Mouse (Mus musculus) left cerebral cortex, postnatal 36 days (tissue): ENCODE measurements at regions not wholly inside any gene's neighbourhood (a gene's known extent, or its start where the extent isn't known, plus 50 kb on each side); places are given as distances from the start of the nearest gene placed in this dataset.

Source experiments
- DNase-seq, 2 experiments: peaks; one replicate each; pipeline ENCODE4 v3.0.0; 2021 to 2022; ENCODE audit warnings: low spot score in 2 of 2, mixed read lengths in 1 of 2
- intact Hi-C: fragments of 180-260 bp; cut with DNase I; formaldehyde crosslinking; loops from one replicate; pipeline ENCODE4 v1.15.1; 2025

DNA sequence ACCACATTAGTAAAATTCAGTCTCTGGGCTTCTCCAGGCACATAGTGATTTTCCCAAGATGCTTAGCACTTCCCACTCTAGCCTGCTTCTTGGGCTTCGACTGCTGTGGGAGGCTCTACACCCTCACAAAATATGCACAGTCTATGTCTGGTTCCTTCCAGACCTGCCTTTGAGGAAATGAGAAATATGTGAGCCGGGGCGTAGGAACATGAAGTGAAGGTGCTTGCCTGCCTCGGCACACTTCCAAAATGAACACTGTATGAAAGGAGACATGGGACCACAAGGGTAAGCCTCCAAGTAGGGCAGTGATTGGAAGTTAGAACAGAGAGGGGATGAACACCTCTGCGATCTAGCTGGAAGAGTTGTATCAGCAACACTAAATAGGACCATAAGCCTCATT lies 54.5 kb downstream of the Gm10260 start:
- DNase-seq, result peak; percentile 75 to 77
- intact Hi-C loops, result no loop called here

DNA sequence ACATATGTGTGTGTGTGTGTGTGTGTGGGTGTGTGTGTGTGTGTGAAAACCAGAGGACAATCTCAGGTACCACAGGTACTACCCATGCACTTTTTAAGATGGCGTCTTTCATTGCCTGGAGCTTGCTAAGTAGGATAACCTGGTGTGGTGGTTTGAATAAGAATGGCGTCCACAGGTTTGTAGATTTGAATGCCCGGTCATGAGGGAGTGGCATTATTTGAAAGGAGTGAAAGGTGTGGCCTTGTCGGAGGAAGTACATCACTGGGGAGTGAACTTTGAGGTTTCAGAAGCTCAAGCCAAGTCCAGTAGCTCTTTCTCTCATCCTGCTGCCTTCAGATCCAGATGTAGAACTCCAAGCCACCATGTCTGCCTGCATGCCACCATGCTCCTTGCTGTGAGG lies 55.9 kb downstream of the Gm10260 start:
- intact Hi-C loops, result no loop called here
- no peak for DNase-seq

DNA sequence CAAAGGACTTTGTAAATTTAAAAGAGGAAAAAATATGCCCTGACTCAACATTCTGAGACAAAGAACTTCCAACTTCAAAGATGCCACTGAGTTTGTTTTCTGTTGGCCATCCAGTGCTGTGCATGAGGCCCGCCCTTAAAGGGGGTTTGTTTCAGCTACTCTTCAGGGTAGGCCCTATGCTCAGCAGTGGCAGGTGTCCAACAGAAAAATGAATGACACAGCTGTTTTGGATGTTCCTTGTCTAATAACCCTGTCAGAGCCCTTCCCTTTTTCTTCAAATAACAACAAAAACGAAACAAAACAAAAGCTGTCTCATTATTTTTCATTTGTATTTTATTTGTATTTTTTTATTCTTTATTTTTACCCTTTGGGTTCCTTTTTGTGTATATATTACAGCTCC lies 61.5 kb downstream of the Gm10260 start:
- no peak for DNase-seq
- intact Hi-C loops, result no loop called here

DNA sequence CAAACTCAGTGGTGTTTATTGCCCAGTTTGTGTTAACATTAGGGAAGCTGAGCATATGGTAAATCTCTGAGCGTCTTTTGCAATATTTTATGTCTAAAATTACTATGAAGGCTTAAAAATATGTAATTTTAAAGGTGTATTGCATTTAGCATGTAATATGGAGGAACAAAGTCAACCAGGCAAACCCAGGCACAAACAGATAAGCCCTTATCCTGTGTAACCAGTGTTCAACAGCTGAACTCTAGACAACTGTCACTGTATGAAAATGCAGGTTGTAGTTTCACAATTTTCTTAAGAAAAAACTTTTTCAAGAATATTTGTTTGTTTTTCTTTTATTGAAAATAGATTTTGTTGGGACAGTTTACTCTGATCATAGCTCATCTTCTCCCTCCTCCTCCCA lies 62.1 kb downstream of the Gm10260 start:
- intact Hi-C loops, result no loop called here
- DNase-seq, result no peak

DNA sequence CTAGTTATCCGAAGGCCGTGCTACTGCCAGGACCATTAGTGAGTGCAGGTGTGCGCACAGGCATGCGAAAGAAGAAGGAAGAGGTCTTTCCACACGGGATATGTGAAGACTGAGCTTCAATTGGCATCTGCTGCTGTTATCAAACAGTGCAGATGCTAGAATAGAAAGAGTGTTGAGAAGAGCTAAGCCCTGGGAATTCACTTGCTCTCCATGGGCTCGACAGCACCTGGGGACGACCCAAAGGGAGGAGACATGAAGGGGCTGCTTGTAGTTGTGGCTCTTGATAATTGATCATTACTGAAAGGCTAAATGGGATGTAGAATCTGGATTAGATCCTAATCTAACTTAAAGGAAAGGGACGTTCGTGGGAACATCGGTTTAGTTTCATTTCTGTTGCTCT lies 63.2 kb downstream of the Gm10260 start:
- DNase-seq, result no peak
- intact Hi-C loops, result no loop called here

DNA sequence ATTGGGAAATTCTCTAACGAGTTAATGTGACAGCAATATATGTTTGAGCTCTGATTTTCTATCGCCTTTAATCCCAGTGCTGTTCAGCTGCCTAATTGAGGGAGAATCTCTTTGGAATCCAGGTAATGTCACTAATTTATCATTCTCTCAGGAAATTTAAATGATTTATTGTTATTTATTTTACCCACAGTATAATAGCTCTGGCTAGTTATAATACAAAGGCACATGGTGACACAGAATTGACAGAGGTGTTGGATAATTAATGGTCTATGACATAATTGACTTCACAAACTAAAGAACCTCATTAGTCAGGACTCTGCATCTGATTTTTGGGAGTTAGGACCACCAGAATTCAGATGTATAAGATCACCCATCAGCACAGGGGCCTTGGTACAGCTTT lies 65.4 kb downstream of the Gm10260 start:
- no peak for DNase-seq
- intact Hi-C loops, result no loop called here

DNA sequence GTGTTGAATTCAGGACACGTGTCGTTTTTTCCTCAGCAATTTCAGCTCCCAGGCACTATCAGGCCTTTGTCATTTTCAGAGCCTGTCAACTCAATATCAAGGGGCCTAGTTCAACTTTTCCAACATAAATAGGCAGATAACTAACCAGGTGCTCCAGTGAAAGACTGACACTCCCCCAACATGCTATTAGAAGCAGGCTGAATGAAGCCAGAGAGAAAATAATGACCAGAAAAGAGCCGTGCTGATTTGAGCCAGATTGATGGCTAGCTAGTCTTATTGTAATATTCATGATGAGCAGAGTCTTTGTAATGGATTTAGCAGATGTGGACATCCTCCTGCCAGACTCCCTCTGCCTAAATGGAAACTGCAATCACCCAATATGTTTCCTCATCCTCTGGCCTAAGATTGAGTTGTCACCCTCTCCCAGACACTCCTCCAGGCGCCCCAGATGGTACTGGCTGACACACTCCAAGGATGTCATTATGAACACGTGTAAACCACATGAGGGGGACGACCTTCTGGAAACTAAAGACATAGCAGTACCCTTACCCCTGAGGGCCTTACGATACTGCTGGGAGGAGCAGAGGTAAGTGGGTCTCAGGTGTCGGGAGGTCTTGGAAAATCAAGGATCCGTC lies 66.0 kb downstream of the Gm10260 start:
- intact Hi-C loops, result no loop called here
- no peak for DNase-seq

DNA sequence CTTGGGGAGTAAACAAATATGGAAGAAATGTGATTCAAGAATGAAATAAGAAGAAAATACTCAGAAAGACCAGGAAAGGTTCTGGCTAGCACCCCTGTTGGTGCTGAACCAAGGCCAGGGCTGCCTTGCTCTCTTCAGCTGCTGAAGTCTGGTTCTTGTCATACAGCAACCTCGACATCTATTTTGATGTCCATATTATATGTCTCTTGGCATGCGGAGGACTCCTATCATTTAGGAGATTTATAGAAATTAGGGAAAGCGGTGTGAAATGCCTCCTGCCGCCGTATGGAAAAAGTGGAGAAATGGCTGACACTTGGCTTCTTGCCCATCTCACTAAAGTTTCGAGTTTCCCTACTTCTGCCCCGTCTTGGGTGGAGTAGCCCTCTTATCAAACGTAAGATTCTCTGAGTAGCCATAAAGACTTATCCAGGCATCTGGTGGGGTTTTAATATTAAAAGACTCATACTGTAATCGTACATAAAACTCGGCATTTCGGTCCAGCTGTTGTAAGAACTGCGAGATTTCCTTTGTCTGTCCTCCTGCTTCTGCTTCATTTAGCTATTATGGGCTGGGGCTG lies 72.0 kb downstream of the Gm10260 start:
- intact Hi-C loops, result no loop called here
- no peak for DNase-seq

DNA sequence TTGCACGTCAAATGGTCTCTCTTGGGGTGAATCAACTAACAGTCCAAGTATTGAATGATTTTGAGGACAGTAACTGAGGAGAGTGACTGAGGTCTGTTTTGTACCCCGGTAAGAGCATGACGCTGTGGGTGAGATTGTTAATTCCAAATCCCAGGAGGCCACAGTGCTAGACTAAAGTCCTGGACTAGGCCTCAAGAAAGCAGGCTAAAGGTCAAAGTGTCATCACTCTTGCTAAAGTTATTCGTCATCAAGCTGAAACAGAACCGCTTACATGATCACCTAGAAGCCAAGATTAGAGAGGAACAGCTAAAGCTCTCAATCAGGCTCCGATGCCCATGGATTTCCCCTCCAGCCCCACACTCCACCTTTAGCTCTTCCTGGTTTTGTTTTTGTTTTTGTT lies 76.6 kb downstream of the Gm10260 start:
- intact Hi-C loops, result no loop called here
- DNase-seq, result no peak

DNA sequence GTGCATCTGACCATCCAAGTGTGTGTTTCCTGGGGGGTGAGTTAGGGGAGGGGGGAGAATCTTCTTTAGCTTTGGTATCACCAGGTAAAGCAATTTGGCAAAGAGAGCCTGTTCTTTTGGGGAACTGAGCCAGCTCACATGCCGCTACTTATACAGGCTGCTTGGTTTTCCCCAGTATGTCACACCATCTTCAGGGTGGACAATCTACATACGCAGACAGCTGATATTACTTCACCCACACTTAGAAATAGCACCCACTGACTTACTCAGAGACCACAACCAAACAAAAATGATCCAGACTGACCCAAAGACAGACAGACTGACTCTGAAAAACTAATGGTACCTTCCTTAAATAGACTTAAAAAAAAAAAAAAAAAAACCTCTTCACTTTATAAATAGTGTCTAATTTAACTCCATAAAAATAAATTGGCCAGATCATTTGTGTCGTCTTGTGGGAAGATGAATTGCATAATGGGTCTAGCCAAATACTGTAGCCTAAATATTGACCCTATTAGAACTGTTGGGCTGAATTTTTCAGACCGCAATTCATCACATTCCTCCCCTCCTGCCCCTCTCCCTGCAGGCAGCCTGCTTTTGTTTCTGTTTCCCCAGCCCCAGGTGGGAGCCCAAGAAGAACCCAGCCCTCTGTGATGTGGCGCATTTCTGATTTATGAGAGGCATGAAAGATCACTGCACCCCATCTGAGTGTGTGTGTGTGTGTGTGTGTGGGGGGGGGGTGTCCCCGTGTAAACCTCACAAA lies 79.0 kb downstream of the Gm10260 start:
- intact Hi-C loops, result no loop called here
- DNase-seq, result no peak

DNA sequence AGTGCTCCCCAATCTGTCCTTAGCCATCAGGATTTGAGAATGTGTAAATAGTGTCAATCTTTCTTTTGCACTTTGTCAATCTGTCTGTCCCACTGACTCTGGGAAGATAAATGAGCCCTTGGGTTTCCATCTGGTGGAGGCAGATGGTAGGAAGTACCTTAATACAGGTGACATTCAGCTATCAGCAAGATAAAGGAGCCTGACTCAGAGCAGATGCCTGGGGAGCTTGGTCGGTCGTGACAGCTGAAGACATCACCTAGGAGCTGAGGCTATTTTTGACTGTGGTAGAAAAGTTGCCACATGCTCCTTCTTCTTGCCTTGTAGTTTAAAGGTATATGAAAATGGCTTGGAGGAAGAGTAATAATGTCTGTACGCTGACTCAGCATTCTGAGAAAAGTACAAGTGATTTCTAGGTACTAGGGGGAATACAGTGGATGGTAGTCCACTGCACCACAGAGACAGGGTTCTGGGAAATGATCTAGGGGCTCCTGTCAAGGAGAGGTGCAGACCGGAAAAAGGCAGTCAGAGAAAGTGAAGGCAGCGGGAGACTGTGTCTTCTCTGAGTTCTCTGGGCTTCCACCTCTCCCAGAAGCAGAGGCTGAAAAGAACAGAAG lies 80.0 kb downstream of the Gm10260 start:
- intact Hi-C loops, result no loop called here
- no peak for DNase-seq

DNA sequence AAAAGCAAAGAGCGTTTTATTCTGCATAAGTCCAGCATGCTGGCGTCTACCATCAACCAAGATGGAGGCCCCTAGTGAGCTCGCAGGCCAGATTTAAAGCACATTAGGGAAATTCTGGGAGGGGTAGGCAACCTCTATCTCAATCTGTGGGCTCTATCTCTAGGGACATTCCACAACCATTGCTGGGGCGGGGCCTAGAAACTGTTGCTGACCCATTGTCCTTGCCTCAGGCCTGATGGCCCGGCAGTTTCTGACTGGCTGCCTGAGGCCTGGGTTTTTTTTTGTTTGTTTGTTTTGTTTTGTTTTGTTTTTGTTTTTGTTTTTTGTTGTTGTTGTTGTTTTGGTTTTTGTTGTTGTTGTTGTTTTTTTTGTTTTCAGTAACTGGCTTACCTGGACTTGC lies 81.4 kb downstream of the Gm10260 start:
- no peak for DNase-seq
- intact Hi-C loops, result no loop called here

DNA sequence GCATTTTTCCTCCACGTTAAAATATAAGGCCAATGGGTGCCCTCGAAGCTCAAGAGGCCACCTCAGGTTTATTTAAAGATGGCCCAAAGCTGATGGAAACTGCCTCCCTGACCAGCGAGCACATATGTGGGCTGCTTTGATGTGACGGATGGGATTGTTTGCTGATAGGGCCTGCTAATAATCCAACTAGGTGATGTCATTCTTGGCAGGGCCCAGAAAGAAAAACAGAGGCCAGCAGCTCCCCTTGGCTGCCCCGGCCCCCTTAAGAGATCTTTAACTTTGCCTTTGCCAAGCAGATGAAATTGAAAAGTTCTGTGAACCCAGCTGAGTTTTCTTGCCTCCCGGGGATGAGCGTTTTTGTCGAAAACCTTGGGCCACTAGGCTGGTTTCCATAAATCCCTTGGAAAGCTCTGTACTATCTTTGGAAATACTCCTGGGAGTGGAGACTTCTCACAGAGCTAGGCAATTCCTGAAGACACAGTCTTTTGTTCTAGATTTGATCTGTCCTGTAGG lies 83.8 kb downstream of the Gm10260 start:
- intact Hi-C loops, result no loop called here
- no peak for DNase-seq

DNA sequence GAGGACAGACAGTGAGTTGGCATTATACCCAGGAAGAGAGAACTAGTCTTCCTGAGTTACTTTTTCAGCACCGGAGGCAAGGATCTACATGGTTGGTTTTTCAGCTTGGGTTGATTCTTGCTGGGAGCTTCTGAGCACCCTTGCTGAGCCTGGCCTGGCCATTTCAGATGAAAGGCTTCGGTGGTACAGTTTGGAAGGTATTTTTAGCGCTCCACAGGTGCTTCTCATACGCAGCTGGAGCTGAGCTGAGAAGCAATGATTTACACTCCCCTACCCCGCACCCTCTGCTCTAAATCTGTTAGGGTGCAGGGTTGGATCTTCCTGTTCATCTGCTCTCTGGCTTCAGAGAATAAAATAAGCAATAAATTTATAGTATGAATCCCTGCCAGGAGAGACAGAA lies 87.3 kb downstream of the Gm10260 start:
- intact Hi-C loops, result no loop called here
- DNase-seq, result no peak

DNA sequence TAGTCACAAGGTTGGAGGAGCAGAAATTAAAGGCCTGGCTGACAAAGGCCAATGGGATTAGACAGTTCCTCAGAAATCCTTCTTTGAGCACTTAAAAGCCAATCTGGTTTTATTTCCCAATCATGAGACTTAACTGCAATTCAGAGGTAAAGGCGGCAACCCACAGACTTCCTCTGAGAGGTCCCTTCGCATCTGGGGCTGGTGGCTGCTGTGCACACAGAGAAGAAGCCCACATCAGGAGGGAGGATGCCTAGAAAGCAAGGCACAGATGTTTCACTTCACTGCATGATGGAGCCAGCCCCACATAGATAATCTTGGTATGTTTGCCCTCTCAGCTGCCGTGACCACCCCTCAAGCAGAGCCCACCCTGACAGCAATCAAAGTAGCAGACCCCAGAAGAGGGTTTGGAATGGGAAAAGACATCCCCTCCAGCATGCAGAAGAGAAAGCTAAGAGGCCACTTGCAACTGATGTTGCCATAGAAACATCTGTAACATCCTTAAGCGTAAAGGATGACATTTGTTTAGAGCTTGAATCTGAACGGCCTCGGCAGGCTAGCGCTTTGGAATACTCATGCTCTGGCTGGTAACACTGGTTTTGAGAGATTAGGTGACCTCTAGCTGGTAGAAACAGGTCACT lies 88.3 kb downstream of the Gm10260 start:
- intact Hi-C loops, result no loop called here
- no peak for DNase-seq

DNA sequence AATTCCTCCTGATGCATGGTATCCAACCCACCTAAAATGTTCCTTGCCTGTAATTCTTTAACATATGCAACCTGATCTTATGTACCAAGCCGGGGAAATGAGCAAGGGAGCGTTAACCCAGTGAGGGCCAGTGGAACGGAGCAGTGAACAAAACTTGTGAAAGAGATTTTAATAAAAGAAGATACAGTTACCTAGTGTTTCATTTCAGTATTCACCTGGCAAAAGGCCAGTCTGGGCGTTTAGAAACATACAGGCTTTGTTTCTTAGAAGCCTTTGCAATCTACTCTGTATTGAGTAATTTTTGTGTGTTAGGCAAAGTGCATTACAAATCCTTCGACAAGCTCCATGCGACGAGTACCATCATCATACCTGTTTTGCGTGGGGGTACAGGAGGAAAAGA lies 91.1 kb downstream of the Gm10260 start:
- DNase-seq, result no peak
- intact Hi-C loops, result no loop called here

DNA sequence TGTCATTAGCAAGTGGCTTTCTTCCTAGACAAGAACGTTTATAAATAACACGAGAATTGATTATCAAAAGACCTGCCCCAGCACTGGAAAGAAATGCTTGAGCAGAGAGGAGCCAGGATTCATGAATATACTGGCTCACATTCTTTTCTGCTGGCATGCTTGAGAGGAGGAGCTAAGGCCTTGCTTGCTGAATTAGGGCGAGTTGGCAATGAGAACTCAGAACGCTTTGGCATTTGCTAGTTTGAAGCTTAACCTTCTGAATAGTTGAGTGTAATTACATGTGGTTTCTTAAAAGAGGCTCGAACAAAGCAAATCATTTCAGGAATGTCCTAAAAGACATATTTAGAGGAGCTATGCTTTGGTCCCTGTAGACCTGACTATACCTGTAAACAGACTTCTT lies 91.5 kb downstream of the Gm10260 start:
- no peak for DNase-seq
- intact Hi-C loops, result no loop called here

DNA sequence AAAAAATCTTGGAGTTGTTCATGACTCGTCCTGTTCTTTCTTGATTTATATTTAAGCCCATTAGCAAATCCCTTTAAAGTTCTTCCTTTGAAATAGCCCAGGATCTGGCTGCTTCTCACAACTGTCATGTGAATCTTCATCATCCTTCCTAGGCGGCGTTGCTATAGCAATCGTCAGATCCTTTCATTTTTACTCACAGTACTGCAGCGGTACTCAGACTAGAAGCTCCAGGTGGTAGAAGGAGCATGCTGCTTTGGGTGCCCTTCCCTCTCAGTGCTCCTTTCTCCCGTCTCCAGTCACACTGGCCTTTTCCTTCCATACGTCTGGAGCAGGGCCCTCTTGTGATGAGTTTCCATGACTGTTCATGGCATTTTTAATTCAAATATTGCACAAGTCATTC lies 93.1 kb downstream of the Gm10260 start:
- intact Hi-C loops, result no loop called here

DNA sequence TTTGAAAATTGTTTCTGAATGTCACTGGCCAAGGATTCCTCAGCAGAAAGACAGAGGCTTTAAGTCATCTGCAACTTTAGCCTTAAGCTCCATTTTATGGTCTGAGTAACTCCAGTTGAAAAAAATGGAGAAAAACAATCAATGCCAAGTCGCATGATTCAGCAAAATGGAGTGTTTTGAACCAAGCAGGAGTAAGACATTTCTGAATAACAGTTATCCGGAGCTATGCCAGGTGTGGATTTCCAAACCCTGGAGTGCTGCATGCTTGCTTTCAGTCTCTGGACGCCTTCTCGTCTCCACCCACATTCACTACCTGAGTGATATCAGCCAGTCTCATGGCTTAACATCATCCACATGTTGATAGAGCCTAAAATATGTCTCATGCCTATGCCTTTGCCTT lies 93.7 kb downstream of the Gm10260 start:
- no peak for DNase-seq
- intact Hi-C loops, result no loop called here

More for the DNA sequence above, 93.1 kb downstream of the Gm10260 start:
- DNase-seq, result peak; percentile 39 to 44

DNA sequence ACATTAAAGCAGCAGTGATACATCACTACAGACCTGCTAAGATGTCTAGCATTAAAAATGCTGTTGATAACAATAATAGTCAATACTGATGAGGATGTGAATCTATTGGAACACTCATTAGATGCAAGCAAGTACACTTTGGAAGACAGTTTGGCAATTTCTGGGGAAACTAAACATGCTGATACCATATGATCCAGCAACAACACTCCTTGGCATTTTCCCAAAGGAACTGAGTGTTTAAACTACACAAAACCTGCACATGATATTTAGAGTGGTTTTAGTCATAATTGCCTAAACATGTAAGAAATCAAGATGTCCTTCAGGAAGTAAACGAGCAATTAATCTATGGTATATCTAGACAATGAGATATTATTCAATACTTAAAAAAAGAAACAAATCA lies 95.2 kb downstream of the Gm10260 start:
- intact Hi-C loops, result no loop called here
- no peak for DNase-seq
